Comparison of ENCODE assay signal across 28 mouse cellular contexts in the genomic region with DNA sequence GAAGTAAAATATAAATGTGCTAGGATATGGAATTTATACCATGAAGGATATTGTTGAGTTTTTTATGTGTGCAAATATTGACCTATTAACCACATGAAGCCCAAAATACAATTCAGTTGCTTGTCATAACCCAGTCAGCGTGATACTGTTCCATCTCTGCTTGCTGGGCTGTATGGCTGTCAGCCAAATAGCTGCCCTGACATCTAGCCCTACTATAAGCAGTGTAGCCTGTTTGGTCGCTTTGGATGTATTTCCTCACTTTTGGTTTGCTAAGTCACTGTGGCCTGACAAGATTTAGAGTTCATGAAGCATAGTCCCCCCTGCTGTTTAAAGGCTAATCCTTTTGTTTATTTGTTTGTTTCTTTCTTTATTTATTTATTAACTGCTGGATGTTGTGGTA.
DNase-seq lines count a peak whose midpoint lies in the region; ATAC-seq and TF ChIP-seq lines count a peak whose summit lies in the region.
"Had no signal": no experiment of that assay in that cellular context is flagged by ENCODE, and none has a peak within 500 bp of the region (broad histone marks: within the 10 kb centered on the region; RNA-seq: fewer than 3 reads in every experiment).

No protein-coding gene starts in this region.

- WGBS in hindbrain, postnatal 0 days: 40% methylated on average over 2 of the region's 2 CpGs
- 79% methylated on average over 2 of the region's 2 CpGs for WGBS in hindbrain, embryonic 10.5 days
- WGBS in midbrain, embryonic 14.5 days: 69% methylated on average over 2 of the region's 2 CpGs
- 68% methylated on average over 2 of the region's 2 CpGs for WGBS in midbrain, embryonic 13.5 days

- TF ChIP-seq CTCF in hindbrain, postnatal 0 days (IDR thresholded peaks at IDR 0.05; ENCODE audit: low read depth): no peak

- H3K27me3 ChIP-seq in hindbrain, postnatal 0 days (ENCODE audit: insufficient read depth, low read length): no peaks in the 10 kb centered on the region
- no peaks in the 10 kb centered on the region for H3K27me3 ChIP-seq in hindbrain, embryonic 10.5 days (ENCODE audit: insufficient read depth, poor library complexity, severe bottlenecking)
- no peaks in the 10 kb centered on the region for H3K27me3 ChIP-seq in midbrain, embryonic 14.5 days (ENCODE audit: control insufficient read depth, insufficient read depth, low read length)
- no peaks in the 10 kb centered on the region for H3K27me3 ChIP-seq in midbrain, embryonic 13.5 days
- H3K27me3 ChIP-seq: CH12.LX; embryonic facial prominence, embryonic 13.5 days; forebrain, embryonic 15.5 days; kidney, embryonic 15.5 days; liver, embryonic 15.5 days; neural tube, embryonic 15.5 days; Patski had no signal

- no peaks in the 10 kb centered on the region for H3K9me3 ChIP-seq in hindbrain, postnatal 0 days (ENCODE audit: low read length)
- H3K9me3 ChIP-seq in hindbrain, embryonic 10.5 days: no peaks in the 10 kb centered on the region
- H3K9me3 ChIP-seq in midbrain, embryonic 14.5 days (ENCODE audit: control insufficient read depth, low read length): no peaks in the 10 kb centered on the region
- no peaks in the 10 kb centered on the region for H3K9me3 ChIP-seq in midbrain, embryonic 13.5 days
- H3K9me3 ChIP-seq: embryonic facial prominence, embryonic 13.5 days; forebrain, embryonic 15.5 days; kidney, embryonic 15.5 days; liver, embryonic 15.5 days; neural tube, embryonic 15.5 days had no signal

- H3K36me3 ChIP-seq in hindbrain, postnatal 0 days (ENCODE audit: insufficient read depth, low read length): no peaks in the 10 kb centered on the region
- no peaks in the 10 kb centered on the region for H3K36me3 ChIP-seq in hindbrain, embryonic 10.5 days
- H3K36me3 ChIP-seq in midbrain, embryonic 14.5 days (ENCODE audit: control insufficient read depth, insufficient read depth, low read length): no peaks in the 10 kb centered on the region
- H3K36me3 ChIP-seq in midbrain, embryonic 13.5 days: no peaks in the 10 kb centered on the region
- H3K36me3 ChIP-seq: embryonic facial prominence, embryonic 13.5 days; forebrain, embryonic 15.5 days; G1E; kidney, embryonic 15.5 days; liver, embryonic 15.5 days; neural tube, embryonic 15.5 days had no signal

- no peaks in the 10 kb centered on the region for H3K4me1 ChIP-seq in hindbrain, postnatal 0 days (ENCODE audit: insufficient read depth, low read length)
- no peaks in the 10 kb centered on the region for H3K4me1 ChIP-seq in hindbrain, embryonic 10.5 days (replicated peaks)
- no peaks in the 10 kb centered on the region for H3K4me1 ChIP-seq in midbrain, embryonic 14.5 days (ENCODE audit: control insufficient read depth, insufficient read depth, low read length)
- no peaks in the 10 kb centered on the region for H3K4me1 ChIP-seq in midbrain, embryonic 13.5 days (replicated peaks)
- H3K4me1 ChIP-seq: embryonic facial prominence, embryonic 13.5 days; forebrain, embryonic 15.5 days; kidney, embryonic 15.5 days; liver, embryonic 15.5 days; neural tube, embryonic 15.5 days had no signal

- H3K9ac ChIP-seq in hindbrain, postnatal 0 days (replicated peaks; ENCODE audit: low read length): no peak overlapping the region
- no peak overlapping the region for H3K9ac ChIP-seq in midbrain, embryonic 14.5 days (replicated peaks; ENCODE audit: low read length)
- no peak overlapping the region for H3K9ac ChIP-seq in midbrain, embryonic 13.5 days (replicated peaks)
- H3K9ac ChIP-seq: embryonic facial prominence, embryonic 13.5 days; forebrain, embryonic 15.5 days; kidney, embryonic 15.5 days; liver, embryonic 15.5 days; neural tube, embryonic 15.5 days had no signal

- no peak overlapping the region for H3K4me2 ChIP-seq in hindbrain, postnatal 0 days (ENCODE audit: low read depth, low read length)
- no peak overlapping the region for H3K4me2 ChIP-seq in midbrain, embryonic 14.5 days (ENCODE audit: low read length)
- H3K4me2 ChIP-seq in midbrain, embryonic 13.5 days (replicated peaks): no peak overlapping the region
- H3K4me2 ChIP-seq: embryonic facial prominence, embryonic 13.5 days; forebrain, embryonic 15.5 days; heart, embryonic 11.5 days; kidney, embryonic 15.5 days; liver, embryonic 15.5 days; neural tube, embryonic 15.5 days had no signal

- DNase-seq in hindbrain, postnatal 0 days (ENCODE audit: low spot score): peak; percentile 25
- DNase-seq in hindbrain, embryonic 10.5 days (ENCODE audit: low spot score): no peak
- DNase-seq in midbrain, embryonic 14.5 days: no peak
- peak; percentile 47 for DNase-seq in 416B (ENCODE audit: low read depth)
- peak; percentile 24 for DNase-seq in gonadal fat pad, adult 2 months (ENCODE audit: low read depth)
- DNase-seq: adrenal gland, postnatal 36 days; cerebellum, adult 11 months; cerebellum, adult 9-11 months; heart, adult 11 months; kidney, postnatal 4 days; liver; right cerebral cortex, postnatal 14 days; thymus, adult 2 months; thymus, postnatal 4 days had no signal

- H3K27ac ChIP-seq in hindbrain, postnatal 0 days: no peak overlapping the region
- H3K27ac ChIP-seq in hindbrain, embryonic 10.5 days: no peak overlapping the region
- no peak overlapping the region for H3K27ac ChIP-seq in midbrain, embryonic 14.5 days (replicated peaks; ENCODE audit: low read depth, low read length)
- H3K27ac ChIP-seq in midbrain, embryonic 13.5 days: no peak overlapping the region
- H3K27ac ChIP-seq: embryonic facial prominence, embryonic 13.5 days; forebrain, embryonic 15.5 days; kidney, embryonic 15.5 days; liver, embryonic 15.5 days; neural tube, embryonic 15.5 days; stomach, postnatal 0 days had no signal

- H3K4me3 ChIP-seq in hindbrain, postnatal 0 days (ENCODE audit: low read length): no peak overlapping the region
- no peak overlapping the region for H3K4me3 ChIP-seq in hindbrain, embryonic 10.5 days
- H3K4me3 ChIP-seq in midbrain, embryonic 14.5 days (replicated peaks; ENCODE audit: low read depth, low read length): no peak overlapping the region
- H3K4me3 ChIP-seq in midbrain, embryonic 13.5 days (replicated peaks): no peak overlapping the region
- H3K4me3 ChIP-seq: embryonic facial prominence, embryonic 13.5 days; forebrain, embryonic 15.5 days; kidney, embryonic 15.5 days; liver, embryonic 15.5 days; neural tube, embryonic 15.5 days had no signal

- no peak for ATAC-seq in hindbrain, postnatal 0 days
- peak; percentile 34; the same call in 1 of the 2 replicates for ATAC-seq in midbrain, embryonic 14.5 days (ENCODE audit: low FRiP score, low TSS enrichment)
- no peak for ATAC-seq in midbrain, embryonic 13.5 days
- ATAC-seq in erythroid progenitor cell, adult 5-6 weeks (replicated peaks; ENCODE audit: low FRiP score, poor library complexity, severe bottlenecking): no peak
- ATAC-seq: forebrain, embryonic 15.5 days; hindbrain, embryonic 16.5 days; intestine, postnatal 0 days; Patski had no signal

Comparison
In these comparisons a context has a peak if more than half of its experiments do, and no peak if none do; other contexts are left out.
1. DNase-seq: peak in hindbrain, postnatal 0 days (single experiment), 416B (single experiment) and gonadal fat pad, adult 2 months (single experiment); none in hindbrain, embryonic 10.5 days (single experiment) and midbrain, embryonic 14.5 days (single experiment).